Mouse (Mus musculus): ENCODE measurements around the gene Fam20c. TPM values are rescaled to one million over a fixed set of nuclear protein-coding genes. Genes with fewer than 3 reads are reported as not detected.

The Fam20c gene
- polyA plus RNA-seq, 1 experiment = 3.4 TPM

DNA sequence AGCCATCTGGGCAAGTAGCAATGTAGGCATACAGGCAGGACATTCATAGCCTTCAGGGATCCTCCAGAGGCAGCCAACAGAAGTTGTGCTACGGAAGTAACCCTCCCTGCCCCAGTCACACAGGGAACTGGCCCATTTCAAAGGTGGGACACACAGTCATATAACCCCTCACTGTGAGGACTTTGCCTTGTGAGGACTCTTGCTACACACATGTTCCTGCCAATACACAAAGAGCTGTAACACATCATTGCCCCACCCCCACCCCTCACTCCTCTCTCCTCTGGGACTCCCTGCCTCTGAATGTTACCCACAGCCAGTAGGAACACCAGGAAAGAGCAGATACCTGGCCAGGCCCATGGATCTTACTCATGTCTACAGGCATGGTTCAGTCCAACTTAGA is 28.4 kb downstream of the Fam20c start:
- TF ChIP-seq CTCF (IDR thresholded peaks at IDR 0.05; ENCODE audit: extremely low read depth, insufficient read length, insufficient replicate concordance, low read depth, low read length) = no peak
- TF ChIP-seq POLR2A (IDR thresholded peaks at IDR 0.05; ENCODE audit: low read depth, low read length) = no peak
- Histone ChIP-seq H3K36me3 (ENCODE audit: control insufficient read depth, insufficient read depth, low read length) (no peaks in the 10 kb centered on the region), H3K27me3 (ENCODE audit: control insufficient read depth, insufficient read depth, low read length) (no peaks in the 10 kb centered on the region), H3K4me1 (ENCODE audit: control insufficient read depth, insufficient read depth, insufficient read length, low read length) (no peaks in the 10 kb centered on the region), H3K4me3 (ENCODE audit: low read depth, low read length) (no peak overlapping the region), H3K27ac (ENCODE audit: insufficient read depth, low read depth, low read length) (no peak overlapping the region)
- WGBS = 100% methylated on average over 1 of the region's 1 CpGs

DNA sequence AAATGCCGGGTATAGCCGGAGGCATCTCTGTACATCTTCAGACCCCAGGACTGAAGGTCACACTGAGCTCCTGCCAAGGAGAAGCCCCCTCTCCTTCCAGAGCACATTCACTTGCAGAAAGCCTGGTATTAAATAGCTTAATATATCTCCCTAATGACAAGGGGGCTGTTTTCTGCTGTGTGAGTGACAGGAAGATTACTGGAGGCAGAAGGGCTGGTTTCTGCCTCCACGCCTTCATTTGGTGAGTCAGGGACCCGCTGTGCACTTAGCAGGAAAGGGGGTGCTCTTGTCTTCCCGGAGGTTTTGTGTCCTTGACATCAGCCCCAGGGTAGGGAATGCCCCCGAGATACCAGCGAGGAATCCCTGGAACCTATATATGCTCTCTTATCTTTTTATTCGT is 28.9 kb downstream of the Fam20c start:
- 85% methylated on average over 8 of the region's 8 CpGs for WGBS
- no peak overlapping the region for H3K27ac ChIP-seq (ENCODE audit: insufficient read depth, low read depth, low read length)
- no peaks in the 10 kb centered on the region for H3K27me3 ChIP-seq (ENCODE audit: control insufficient read depth, insufficient read depth, low read length)
- no peaks in the 10 kb centered on the region for H3K4me1 ChIP-seq (ENCODE audit: control insufficient read depth, insufficient read depth, insufficient read length, low read length)
- TF ChIP-seq CTCF (IDR thresholded peaks at IDR 0.05; ENCODE audit: extremely low read depth, insufficient read length, insufficient replicate concordance, low read depth, low read length) (no peak), POLR2A (IDR thresholded peaks at IDR 0.05; ENCODE audit: low read depth, low read length) (no peak)
- H3K36me3 ChIP-seq (ENCODE audit: control insufficient read depth, insufficient read depth, low read length) = no peaks in the 10 kb centered on the region
- no peak overlapping the region for H3K4me3 ChIP-seq (ENCODE audit: low read depth, low read length)

DNA sequence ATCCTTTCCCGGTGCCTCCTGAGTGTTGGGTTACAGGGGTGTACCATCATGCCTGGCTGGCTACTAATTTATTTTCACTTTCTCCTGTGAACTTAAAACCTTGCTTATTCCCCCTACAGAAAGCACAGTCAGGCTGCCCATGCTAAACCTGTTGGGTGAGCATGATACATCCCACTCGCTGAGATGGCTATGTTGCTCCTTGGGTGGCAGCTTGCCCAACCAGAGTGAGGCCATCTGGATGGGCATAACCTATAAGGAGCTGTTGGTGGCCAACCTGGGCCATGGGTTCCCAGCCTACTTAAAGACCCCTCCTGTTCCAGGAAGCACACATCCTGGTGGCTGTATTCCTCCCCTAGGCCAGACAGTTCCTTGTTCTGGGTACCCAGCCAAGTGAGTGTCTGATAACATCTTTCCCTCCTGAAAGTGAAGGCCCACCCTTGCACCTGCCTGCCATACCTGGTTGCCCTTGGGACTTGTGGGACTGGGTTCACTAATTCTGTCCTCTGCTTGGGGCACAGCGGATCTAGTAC is 31.7 kb downstream of the Fam20c start:
- H3K27me3 ChIP-seq (ENCODE audit: control insufficient read depth, insufficient read depth, low read length) = no peaks in the 10 kb centered on the region
- TF ChIP-seq POLR2A (IDR thresholded peaks at IDR 0.05; ENCODE audit: low read depth, low read length) = no peak
- no peak for TF ChIP-seq CTCF (IDR thresholded peaks at IDR 0.05; ENCODE audit: extremely low read depth, insufficient read length, insufficient replicate concordance, low read depth, low read length)
- WGBS = 48% methylated on average over 3 of the region's 3 CpGs
- H3K4me3 ChIP-seq (ENCODE audit: low read depth, low read length) = no peak overlapping the region
- no peak overlapping the region for H3K27ac ChIP-seq (ENCODE audit: insufficient read depth, low read depth, low read length)
- H3K36me3 ChIP-seq (ENCODE audit: control insufficient read depth, insufficient read depth, low read length) = no peaks in the 10 kb centered on the region
- H3K4me1 ChIP-seq (ENCODE audit: control insufficient read depth, insufficient read depth, insufficient read length, low read length) = no peaks in the 10 kb centered on the region

DNA sequence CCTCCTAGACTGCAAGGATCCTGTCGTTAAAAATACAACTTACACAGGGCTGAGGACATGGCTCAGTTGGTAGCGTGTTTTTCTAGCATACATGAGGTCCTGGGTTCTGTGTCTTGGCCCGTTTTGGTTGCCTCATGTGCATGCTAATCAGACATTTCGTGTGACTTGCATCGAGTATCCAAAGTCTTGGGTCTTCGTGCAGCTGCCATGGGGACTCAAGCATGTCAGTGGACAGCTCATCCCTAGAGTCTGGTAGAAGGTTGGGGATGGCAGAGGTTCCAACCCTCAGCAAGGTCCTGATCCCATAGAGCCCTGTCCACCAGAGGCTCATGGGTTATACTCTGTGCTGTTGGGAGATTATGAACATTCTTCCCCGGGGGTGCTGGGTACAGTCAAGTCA is 33.3 kb downstream of the Fam20c start:
- WGBS = 89% methylated on average over 7 of the region's 7 CpGs
- no peak overlapping the region for H3K4me3 ChIP-seq (ENCODE audit: low read depth, low read length)
- no peak overlapping the region for H3K27ac ChIP-seq (ENCODE audit: insufficient read depth, low read depth, low read length)
- no peak for TF ChIP-seq POLR2A (IDR thresholded peaks at IDR 0.05; ENCODE audit: low read depth, low read length)
- TF ChIP-seq CTCF (IDR thresholded peaks at IDR 0.05; ENCODE audit: extremely low read depth, insufficient read length, insufficient replicate concordance, low read depth, low read length) = no peak
- H3K4me1 ChIP-seq (ENCODE audit: control insufficient read depth, insufficient read depth, insufficient read length, low read length) = no peaks in the 10 kb centered on the region
- H3K36me3 ChIP-seq (ENCODE audit: control insufficient read depth, insufficient read depth, low read length) = no peaks in the 10 kb centered on the region
- no peaks in the 10 kb centered on the region for H3K27me3 ChIP-seq (ENCODE audit: control insufficient read depth, insufficient read depth, low read length)

DNA sequence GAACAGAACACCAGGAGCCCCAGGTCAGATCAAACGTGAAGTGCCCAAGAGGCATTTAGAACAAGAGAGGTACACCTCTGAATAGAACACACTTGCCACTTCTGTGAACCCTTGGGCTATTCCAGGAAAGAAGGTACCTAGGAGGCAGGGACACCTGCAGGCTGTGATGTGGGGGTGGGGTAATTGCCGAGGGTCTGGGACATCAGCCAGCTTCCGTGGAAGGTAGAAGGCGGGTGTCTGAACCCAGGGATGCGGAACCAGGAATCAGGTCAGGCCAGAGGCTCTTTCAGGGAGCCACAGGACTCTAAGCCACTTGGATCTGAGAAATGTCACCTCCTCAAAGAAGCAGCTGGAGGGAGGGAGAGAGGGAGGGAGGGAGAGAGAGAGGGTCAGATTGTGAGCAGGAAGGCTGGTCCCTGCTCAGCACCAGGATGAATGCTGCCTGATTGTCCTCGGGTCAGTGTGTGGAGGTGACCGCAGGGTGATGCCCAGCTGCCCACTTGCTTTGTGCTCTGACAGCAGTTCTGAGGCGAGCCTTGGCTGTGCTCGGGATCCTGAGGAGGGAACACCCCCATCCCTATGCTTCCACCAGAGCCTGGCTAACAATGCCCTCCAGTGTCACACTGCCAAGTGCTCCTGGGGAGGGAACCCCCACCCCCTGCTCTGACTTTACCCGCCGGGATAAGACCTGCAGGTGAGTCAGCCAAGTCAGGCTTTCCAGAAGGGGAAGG is 34.3 kb downstream of the Fam20c start:
- Histone ChIP-seq H3K36me3 (ENCODE audit: control insufficient read depth, insufficient read depth, low read length) (no peaks in the 10 kb centered on the region), H3K27ac (ENCODE audit: insufficient read depth, low read depth, low read length) (no peak overlapping the region), H3K27me3 (ENCODE audit: control insufficient read depth, insufficient read depth, low read length) (no peaks in the 10 kb centered on the region), H3K4me3 (ENCODE audit: low read depth, low read length) (no peak overlapping the region), H3K4me1 (ENCODE audit: control insufficient read depth, insufficient read depth, insufficient read length, low read length) (no peaks in the 10 kb centered on the region)
- WGBS = 32% methylated on average over 11 of the region's 11 CpGs
- TF ChIP-seq CTCF (IDR thresholded peaks at IDR 0.05; ENCODE audit: extremely low read depth, insufficient read length, insufficient replicate concordance, low read depth, low read length) (no peak), POLR2A (IDR thresholded peaks at IDR 0.05; ENCODE audit: low read depth, low read length) (no peak)

DNA sequence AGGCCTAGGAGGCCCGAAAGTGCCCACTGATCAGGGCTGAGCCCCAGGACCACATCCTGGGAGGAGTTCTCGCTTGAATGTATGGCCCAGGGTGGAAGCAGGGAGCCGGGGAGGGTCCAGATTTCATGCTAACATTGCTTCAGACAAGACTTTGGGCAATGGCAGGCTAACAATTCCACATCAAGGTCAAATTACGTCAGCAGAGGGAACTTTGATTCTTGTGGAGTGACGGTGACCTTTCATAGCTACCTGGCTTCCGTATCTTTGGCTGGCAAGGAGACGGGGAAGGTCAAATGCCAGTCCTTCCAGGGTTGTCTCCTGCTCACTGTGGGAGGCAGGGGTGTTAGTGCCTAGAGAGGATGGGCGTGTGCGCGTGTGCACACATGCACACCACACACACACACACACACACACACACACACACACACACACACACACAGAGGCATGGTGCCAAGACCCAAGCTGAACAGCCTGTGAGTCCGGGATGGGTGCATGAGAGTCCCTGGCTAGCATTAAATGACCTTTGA is 36.7 kb downstream of the Fam20c start:
- H3K36me3 ChIP-seq (ENCODE audit: control insufficient read depth, insufficient read depth, low read length) = no peaks in the 10 kb centered on the region
- no peak overlapping the region for H3K27ac ChIP-seq (ENCODE audit: insufficient read depth, low read depth, low read length)
- no peak overlapping the region for H3K4me3 ChIP-seq (ENCODE audit: low read depth, low read length)
- no peaks in the 10 kb centered on the region for H3K4me1 ChIP-seq (ENCODE audit: control insufficient read depth, insufficient read depth, insufficient read length, low read length)
- WGBS = 81% methylated on average over 11 of the region's 11 CpGs
- TF ChIP-seq CTCF (IDR thresholded peaks at IDR 0.05; ENCODE audit: extremely low read depth, insufficient read length, insufficient replicate concordance, low read depth, low read length) (no peak), POLR2A (IDR thresholded peaks at IDR 0.05; ENCODE audit: low read depth, low read length) (no peak)
- no peaks in the 10 kb centered on the region for H3K27me3 ChIP-seq (ENCODE audit: control insufficient read depth, insufficient read depth, low read length)

DNA sequence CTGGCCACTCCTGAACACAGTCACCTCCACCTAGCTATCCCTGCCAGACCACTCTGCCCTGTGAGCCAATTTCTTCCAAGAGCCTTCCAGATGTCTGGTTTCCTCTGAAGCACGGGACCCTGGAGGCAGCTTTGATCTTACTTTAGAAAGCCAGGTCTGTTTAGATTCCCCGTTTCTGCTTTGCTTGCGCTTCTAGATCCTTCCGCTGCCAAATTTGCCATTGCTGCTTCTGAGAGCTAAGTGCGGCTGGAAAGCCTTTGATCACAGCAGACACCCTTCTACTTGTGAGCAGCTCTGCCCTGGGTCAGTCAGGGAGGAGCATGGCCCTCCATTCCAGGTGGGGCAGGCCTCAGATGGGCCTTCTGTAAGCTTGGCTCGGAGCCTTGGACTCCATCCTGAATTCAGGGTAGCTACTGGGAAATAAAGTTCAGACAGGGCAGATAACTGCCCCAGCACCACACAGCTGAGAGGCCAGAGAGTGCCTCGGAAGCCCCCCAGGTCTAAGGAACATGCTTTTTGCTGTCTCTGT is 47.3 kb downstream of the Fam20c start:
- 77% methylated on average over 7 of the region's 7 CpGs for WGBS
- Histone ChIP-seq H3K4me3 (ENCODE audit: low read depth, low read length) (no peak overlapping the region), H3K27me3 (ENCODE audit: control insufficient read depth, insufficient read depth, low read length) (no peaks in the 10 kb centered on the region), H3K27ac (ENCODE audit: insufficient read depth, low read depth, low read length) (no peak overlapping the region), H3K4me1 (ENCODE audit: control insufficient read depth, insufficient read depth, insufficient read length, low read length) (no peaks in the 10 kb centered on the region), H3K36me3 (ENCODE audit: control insufficient read depth, insufficient read depth, low read length) (no peaks in the 10 kb centered on the region)
- no peak for TF ChIP-seq POLR2A (IDR thresholded peaks at IDR 0.05; ENCODE audit: low read depth, low read length)
- no peak for TF ChIP-seq CTCF (IDR thresholded peaks at IDR 0.05; ENCODE audit: extremely low read depth, insufficient read length, insufficient replicate concordance, low read depth, low read length)

Data from small intestine, adult 2 months (tissue).